Mouse (Mus musculus) left cerebral cortex, adult 2 months (tissue): ENCODE data around the gene Fam122c. TPM values are rescaled to one million over a fixed set of nuclear protein-coding genes. Genes with fewer than 3 reads are reported as not detected.

Experiments used
- DNase-seq, 2 experiments: peaks; one replicate each; pipeline ENCODE4 v3.0.0; 2021 to 2022; ENCODE audit warnings: low spot score in 2 of 2, mixed read lengths in 1 of 2; ENCODE audit errors: extremely low spot score in 1 of 2
- H3K27ac ChIP-seq: fragments of 200-600 bp; 2 replicates; pipeline ENCODE4 v1.8.1; 2022
- H3K4me3 ChIP-seq: fragments of 200-600 bp; 2 replicates; pipeline ENCODE4 v1.8.1; 2022
- CTCF ChIP-seq: fragments of 200-600 bp; IDR thresholded peaks from 2 replicates; pipeline ENCODE4 v1.8.1; 2022; ENCODE audit warnings: antibody characterized with exemption, mild to moderate bottlenecking, moderate library complexity
- intact Hi-C: fragments of 180-260 bp; cut with DNase I; formaldehyde crosslinking; loops from one replicate; pipeline ENCODE4 v1.15.1; 2025
- total RNA-seq, 2 experiments: library from RNA; stranded (reverse); gene quantifications; 2 replicates each; pipeline ENCODE4 v1.2.3; 2021

Fam122c gene
- total RNA-seq, 2 experiments from 2014 or later = not detected

- TF ChIP-seq CTCF = no peak
- intact Hi-C loops = no loop called here
- no peak overlapping the region for H3K27ac ChIP-seq
- H3K4me3 ChIP-seq = no peak overlapping the region
- DNase-seq = no peak
Observed at GRCm38 (mm10) chrX:53287924-53288323, 14.7 kb downstream of the Fam122c start.

DNA sequence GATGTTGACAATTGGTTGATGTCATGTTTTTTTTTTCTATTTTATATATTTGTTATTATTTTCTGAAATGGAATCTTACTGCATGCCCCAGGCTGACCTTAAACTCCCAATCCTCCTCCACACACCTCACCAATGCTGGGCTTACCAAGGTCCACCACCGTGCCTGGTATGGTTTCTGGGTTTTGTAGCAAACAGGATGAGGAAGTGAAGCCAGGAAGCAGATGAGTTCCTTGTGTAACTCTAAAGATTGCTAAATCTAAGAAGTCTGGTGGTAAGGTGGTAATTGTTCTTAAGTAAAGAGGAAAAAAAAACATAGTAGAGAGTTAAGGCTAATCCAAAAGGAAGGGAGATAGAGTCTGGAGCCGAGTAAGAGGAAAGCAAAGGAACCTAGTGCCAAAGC is 47.3 kb downstream of the Fam122c start:
- Histone ChIP-seq H3K4me3 (no peak overlapping the region), H3K27ac (no peak overlapping the region)
- intact Hi-C loops = no loop called here
- DNase-seq = no peak
- TF ChIP-seq CTCF = no peak

- no peak for DNase-seq
- intact Hi-C loops = no loop called here
- no peak for TF ChIP-seq CTCF
- no peak overlapping the region for H3K27ac ChIP-seq
- H3K4me3 ChIP-seq = no peak overlapping the region
Observed at GRCm38 (mm10) chrX:53321111-53321510, 47.9 kb downstream of the Fam122c start.

- Histone ChIP-seq H3K27ac (no peak overlapping the region), H3K4me3 (no peak overlapping the region)
- no peak for DNase-seq
- intact Hi-C loops = loop anchor here (10.0 kb wide), 1 partner anchor 216 kb away; no protein-coding TSS in a partner anchor
- TF ChIP-seq CTCF = no peak
Observed at GRCm38 (mm10) chrX:53330396-53330795, 57.2 kb downstream of the Fam122c start.

DNA sequence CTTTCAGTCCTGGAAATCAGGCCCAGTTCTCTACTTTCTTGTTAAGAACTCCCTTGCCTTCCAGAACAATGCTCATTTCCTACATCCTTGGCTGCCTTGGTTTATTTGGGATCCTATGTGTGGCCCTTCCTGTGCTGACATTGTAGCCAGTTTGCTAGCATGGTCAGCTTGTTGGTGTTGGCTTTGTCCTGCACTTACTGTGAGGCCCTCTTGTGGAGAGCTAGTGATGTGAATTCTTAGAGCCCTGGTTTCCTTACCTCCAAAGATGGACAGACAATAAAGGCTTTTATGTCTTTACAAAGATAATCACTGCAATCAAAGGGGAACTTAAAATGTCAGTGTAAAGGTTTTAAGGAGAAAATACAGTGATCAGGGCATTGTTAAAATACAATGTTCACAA is 64.1 kb downstream of the Fam122c start:
- TF ChIP-seq CTCF = peak; percentile 19
- H3K4me3 ChIP-seq = no peak overlapping the region
- H3K27ac ChIP-seq = no peak overlapping the region
- no peak for DNase-seq
- intact Hi-C loops = loop anchor here (10.0 kb wide), 1 partner anchor 223 kb away; no protein-coding TSS in a partner anchor

DNA sequence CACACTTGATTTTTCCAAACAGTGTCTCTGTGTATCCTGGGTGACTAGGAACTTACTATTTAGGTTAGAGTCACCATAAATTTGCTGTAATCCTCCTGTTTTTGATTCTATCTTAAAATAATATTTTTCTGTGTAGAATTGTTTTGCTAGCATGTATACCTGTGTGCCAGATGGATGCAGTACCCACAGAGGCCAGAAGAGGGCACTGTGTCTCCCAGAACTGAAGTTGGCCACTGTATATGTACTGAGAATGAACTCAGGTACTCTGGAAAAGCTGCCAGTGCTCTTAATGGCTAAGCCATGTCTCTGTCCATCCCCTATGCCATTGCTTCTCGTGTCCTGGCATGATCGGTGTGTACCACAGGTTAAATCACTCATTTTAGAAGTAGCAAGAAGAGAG is 68.3 kb downstream of the Fam122c start:
- H3K27ac ChIP-seq = no peak overlapping the region
- intact Hi-C loops = no loop called here
- TF ChIP-seq CTCF = peak; percentile 75
- DNase-seq = peak in 1 of 2 experiments; percentile 20
- no peak overlapping the region for H3K4me3 ChIP-seq

DNA sequence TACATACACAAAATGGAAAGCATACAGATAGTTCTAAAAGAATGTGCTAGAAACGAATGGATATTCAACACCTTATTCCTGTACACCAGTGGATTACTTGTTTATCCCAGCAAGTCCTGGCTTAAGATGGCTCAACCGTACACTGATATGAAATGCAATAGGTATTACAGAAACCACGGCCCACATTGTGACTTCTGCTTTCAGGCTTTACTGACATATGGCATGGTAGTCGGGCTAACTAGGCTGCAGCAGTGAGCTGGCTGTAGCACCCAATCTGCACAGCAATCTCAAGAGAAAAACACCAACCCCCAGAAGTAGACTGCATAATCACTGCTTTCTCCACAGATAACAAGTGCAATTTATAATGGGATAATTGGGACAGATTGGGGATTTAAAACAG is 75.2 kb downstream of the Fam122c start:
- TF ChIP-seq CTCF = no peak
- DNase-seq = no peak
- intact Hi-C loops = no loop called here
- H3K27ac ChIP-seq = no peak overlapping the region
- H3K4me3 ChIP-seq = no peak overlapping the region

GRCm38 (mm10) chrX:53364668-53365383 is 91.6 kb downstream of the Fam122c start:
- intact Hi-C loops = no loop called here
- no peak overlapping the region for H3K27ac ChIP-seq
- DNase-seq = no peak
- no peak overlapping the region for H3K4me3 ChIP-seq
- no peak for TF ChIP-seq CTCF

DNA sequence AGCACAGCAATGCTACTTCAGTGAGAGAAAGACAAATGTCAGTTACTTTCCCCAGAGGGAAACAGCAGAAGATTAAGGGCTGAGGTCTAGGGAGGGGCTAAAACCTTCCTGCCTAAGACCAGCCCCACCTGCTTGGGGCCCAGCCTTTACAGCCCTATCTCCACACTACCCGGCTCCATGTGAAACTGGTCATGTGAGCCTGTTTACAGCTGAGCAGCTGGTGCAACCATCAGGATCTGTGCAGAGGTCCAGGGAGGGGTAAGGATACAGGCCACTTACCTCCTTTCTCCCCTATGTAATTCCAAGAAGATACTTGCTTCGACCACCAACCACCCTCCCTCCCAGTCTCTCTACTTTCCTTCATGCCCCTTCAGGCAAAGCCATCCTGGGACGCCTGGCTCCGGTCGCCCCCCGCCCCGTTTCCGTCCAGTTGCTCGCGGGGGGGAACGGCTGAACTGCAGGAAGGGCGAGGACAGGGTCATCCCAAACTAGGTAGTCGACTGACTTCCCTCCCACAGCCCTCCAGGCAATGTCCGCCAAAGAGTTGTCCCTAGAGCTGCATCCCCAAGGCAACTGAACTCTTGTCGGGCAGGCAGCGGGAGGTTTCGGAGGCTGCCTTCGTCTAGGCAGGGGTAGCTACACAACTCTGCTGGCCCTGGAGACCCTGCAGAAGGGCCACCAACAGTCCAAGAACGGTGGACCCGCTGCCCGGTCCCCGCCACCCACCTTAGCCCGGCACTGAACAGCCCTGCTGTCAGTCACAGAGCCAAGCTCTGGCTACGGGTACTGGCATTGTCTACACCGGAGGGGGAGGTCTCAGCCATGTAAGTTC is 96.5 kb downstream of the Fam122c start:
- Histone ChIP-seq H3K4me3 (peak overlapping the region; percentile 70), H3K27ac (peak overlapping the region; percentile 78)
- TF ChIP-seq CTCF = no peak
- intact Hi-C loops = no loop called here
- peak in 1 of 2 experiments; percentile 7 for DNase-seq

- no peak for TF ChIP-seq CTCF
- peak within 1 kb of the TSS; percentile 78 for H3K27ac ChIP-seq
- peak; percentile 76 to 81 for DNase-seq
- intact Hi-C loops = no loop called here
- peak within 1 kb of the TSS; percentile 70 for H3K4me3 ChIP-seq
Observed at GRCm38 (mm10) chrX:53370366-53370740, 97.1 kb downstream of the Fam122c start, which contains the start of gene Mospd1. TSS of gene Mospd1 (minus strand) at chrX:53370502.

Other genes starting within 250 kb of the Fam122c start
- gene Plac1, start 33.3 kb upstream of the Fam122c start, total RNA-seq = not detected
- 1 to 10 TPM; 4.1 to 4.4 TPM for gene Fam122b, start 3.6 kb upstream of the Fam122c start, total RNA-seq
- gene Mospd1, start 97.1 kb downstream of the Fam122c start, total RNA-seq = 10 to 100 TPM; 14.2 to 15.3 TPM
- gene Etd, start 161.5 kb downstream of the Fam122c start, total RNA-seq = not detected